Mouse (Mus musculus) mature B cell (primary cell): ENCODE data around the gene Ecm2.

ENCODE experiments used
- in situ Hi-C: fragments of 300-500 bp; cut with MboI; formaldehyde crosslinking; loops from 2 replicates; pipeline ENCODE4 v1.14.3; 2019

Gene Ecm2

GRCm38 (mm10) chr13:49504510-49504909, at the start of gene Ecm2:
Gene Ecm2, plus strand, starts transcription at chr13:49504810.
- in situ Hi-C loops: no loop called here

DNA sequence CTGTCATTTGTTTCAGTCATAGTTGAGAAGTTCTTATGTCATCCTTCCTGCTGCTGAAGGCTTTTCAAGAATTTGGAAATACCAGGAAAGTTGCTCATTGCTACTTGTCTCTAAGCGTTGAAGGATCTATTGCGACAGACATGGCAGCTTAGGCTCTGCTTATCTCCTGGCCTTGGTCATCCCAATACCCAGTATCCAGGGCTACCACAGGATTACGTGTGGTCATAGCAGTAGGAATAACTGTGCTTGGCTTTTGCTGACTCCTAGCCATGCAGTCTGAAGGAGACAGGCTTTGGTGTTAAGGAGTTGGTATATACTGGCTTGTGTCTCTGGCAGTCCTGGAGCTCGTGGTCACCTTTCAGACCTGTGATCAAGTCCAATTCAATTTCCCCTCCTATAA, 44.3 kb upstream of the Ecm2 start:
- in situ Hi-C loops: no loop called here

DNA sequence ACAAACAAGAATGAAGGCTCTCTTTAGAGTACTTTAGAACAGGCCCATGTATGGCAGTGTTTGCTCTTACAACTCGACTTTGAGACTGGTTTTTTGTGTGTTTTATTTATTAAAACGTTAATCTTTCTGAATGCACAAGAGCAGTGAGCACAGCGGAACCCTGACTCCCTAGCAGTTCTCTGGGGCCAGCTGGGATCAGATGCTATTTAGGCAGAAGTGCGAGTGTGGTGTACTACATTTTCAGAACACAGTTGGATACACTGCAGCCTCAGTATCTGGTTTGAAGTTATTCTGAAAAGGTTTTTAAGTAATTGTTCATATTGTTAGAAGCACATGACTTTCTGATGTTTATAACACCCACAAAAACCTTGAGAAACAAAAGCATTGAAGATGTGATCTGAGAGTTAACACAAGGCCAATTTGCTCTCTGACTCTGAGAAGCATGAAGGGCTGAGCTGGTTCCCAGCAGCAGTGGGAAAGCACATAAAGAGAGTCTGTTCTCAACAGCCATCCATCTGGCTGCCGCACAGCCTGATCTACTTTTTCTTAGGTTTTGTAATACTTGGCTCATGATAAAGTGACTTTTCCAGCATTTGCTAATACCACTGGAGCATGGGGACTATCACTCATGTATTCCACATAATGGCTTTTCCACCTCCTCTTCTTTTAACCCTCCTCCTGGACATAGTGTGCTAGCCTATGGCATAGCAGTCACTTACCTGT, 43.8 kb upstream of the Ecm2 start:
- in situ Hi-C loops: no loop called here

- in situ Hi-C loops: no loop called here
Measured at GRCm38 (mm10) chr13:49461458-49462132, 43.0 kb upstream of the Ecm2 start.

GRCm38 (mm10) chr13:49462921-49463320, 41.7 kb upstream of the Ecm2 start:
- in situ Hi-C loops: no loop called here

DNA sequence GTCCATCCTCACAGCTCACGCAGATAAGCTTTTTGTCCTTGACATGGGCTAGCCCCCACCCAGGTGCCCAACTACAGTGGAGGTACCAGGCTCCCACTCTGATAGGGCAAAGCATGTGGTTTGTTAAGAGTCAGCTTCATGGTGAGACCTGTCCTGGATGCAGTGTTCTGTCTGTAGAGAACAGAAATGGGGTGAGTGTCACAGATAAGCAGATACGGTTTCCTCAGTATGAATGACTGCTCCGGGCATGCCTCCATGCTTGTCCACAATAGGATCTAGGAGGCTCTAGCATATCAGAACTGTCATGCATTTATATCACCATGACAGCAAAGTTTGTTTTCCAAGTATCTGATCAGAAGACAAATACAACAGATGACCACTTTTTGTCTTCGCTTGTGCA, 38.7 kb upstream of the Ecm2 start:
- in situ Hi-C loops: no loop called here

- in situ Hi-C loops: no loop called here
Measured at GRCm38 (mm10) chr13:49466393-49467075, 38.1 kb upstream of the Ecm2 start.

- in situ Hi-C loops: no loop called here
Measured at GRCm38 (mm10) chr13:49467585-49467984, 37.0 kb upstream of the Ecm2 start.

- in situ Hi-C loops: no loop called here
Measured at GRCm38 (mm10) chr13:49469002-49469401, 35.6 kb upstream of the Ecm2 start.

DNA sequence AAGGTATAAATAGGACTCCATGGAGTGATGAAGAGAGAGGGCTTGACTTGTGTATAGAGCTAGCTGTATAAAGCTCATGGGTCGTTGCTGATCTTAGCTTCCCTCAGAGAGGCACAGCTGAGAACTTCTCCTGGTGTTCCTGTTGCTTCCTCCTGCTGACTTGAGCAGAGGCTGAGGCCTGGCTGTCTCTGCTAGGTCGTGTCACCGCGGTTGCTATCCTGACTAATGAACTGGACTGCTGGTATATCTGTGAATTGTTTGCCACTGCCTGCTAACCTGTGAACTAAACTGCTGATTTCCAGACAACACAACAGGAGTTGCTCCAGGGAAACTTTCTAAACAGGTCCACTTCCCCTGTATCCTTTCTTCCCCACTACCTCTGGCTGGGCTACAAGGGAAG, 34.3 kb upstream of the Ecm2 start:
- in situ Hi-C loops: no loop called here

DNA sequence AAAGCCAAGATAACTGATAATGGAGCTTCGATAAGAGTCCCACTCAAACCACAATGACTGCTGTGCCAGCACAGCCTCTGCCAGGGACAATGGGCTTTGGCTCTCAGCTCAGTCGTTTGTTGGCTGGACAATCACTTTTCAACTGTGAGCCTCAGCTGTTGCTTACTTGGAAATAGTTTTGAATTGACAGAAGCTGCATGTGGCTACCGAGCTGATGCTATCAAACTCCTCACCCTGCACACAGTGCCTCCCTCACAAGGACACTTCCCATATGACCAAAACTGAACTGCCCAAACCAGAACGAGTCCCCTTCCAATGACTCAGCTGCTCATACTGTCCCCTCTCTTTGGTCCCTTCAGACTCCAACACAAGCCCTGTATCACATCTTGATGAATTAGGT, 33.8 kb upstream of the Ecm2 start:
- in situ Hi-C loops: no loop called here

GRCm38 (mm10) chr13:49471981-49472675, 32.5 kb upstream of the Ecm2 start:
- in situ Hi-C loops: no loop called here

- in situ Hi-C loops: no loop called here
Measured at GRCm38 (mm10) chr13:49472676-49473005, 32.0 kb upstream of the Ecm2 start.

- in situ Hi-C loops: no loop called here
Measured at GRCm38 (mm10) chr13:49477887-49478286, 26.7 kb upstream of the Ecm2 start.

DNA sequence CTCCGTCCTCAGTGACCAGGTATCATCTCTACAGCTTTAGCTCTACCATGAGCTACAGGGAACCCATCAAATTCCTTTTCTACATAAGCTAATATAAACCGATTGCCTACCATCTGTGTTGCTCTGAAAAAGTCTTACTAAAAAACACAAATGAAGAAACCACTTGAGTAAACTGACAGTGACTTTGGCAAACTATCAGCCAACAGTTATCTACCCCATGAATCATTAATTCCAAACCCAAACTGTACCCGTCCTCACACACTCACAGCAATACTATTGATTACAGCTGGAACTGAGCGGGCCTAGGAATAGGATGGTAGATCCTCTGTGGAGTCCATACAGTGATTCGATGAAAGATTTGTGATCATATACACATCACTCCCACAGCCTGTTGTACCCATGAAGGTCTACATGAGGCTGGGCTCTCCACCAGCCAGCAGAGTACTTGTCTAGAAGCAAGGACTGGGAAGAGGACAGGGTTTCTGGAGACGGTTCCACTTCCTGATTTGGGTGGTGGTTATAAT, 25.7 kb upstream of the Ecm2 start:
- in situ Hi-C loops: no loop called here

GRCm38 (mm10) chr13:49479399-49479798, 25.2 kb upstream of the Ecm2 start:
- in situ Hi-C loops: no loop called here

DNA sequence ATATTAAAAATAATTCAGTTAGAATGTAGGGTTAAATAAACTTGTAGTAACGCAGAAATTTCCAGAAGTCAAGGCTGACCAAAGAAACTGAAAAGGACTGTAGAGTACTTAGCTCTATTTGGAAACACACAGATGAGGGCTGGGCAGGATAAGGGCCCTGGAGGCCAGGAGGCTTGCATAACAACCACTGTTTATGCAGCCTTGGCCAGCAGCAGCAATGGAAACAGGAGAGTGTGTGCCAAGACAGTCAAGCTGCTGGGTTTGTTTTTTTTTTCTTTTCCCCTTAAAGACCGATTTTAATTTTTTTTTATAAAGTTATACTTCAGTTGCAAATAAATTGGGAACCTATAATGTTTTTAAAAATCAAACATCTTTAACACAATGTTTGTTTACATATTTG, 24.6 kb upstream of the Ecm2 start:
- in situ Hi-C loops: no loop called here

DNA sequence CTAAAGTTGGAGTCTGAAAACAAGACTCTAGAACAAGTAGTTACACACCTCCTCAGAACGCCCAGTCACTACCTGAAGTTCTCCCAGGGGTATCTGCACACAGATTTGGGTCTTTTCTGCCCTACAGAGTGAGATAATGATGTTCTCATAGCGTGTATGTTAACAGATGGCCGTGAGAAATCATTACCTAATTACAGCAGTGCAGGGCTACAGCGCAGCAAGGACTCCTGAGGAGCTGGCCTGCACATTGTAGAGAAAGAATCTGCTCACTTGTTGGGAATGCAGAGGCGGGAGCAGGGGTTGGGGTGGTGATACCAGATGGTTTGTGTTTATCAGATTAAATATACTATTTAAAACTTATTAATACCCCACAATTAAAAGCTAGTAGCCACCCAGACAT, 24.1 kb upstream of the Ecm2 start:
- in situ Hi-C loops: no loop called here

GRCm38 (mm10) chr13:49485388-49485787, 19.2 kb upstream of the Ecm2 start:
- in situ Hi-C loops: no loop called here

GRCm38 (mm10) chr13:49492376-49493368, 11.9 kb upstream of the Ecm2 start, which contains the start of gene Tes3-ps:
Gene Tes3-ps, plus strand, starts transcription at chr13:49493318.
- in situ Hi-C loops: no loop called here

- in situ Hi-C loops: no loop called here
Measured at GRCm38 (mm10) chr13:49505776-49506175, 1.2 kb downstream of the Ecm2 start.
